Mouse (Mus musculus): ENCODE data around the gene Ms4a4d. TPM values are rescaled to one million over a fixed set of nuclear protein-coding genes. Genes with fewer than 3 reads are reported as not detected.
"Not testable (repeated sequence)": the region's sequence is repeated elsewhere in the genome, so short reads cannot be mapped to it uniquely, and the experiment has no call there.

The Ms4a4d gene
- polyA plus RNA-seq (2012; ENCODE audit: insufficient read depth, insufficient read length, low replicate concordance, missing spikeins), result not detected in 2 replicates

- WGBS, result 19% methylated on average over 7 of the region's 7 CpGs
- Histone ChIP-seq H3K27ac (ENCODE audit: insufficient read depth, low read depth, low read length) (no peak within 1 kb of the TSS), H3K4me1 (ENCODE audit: control insufficient read depth, insufficient read depth, low read length) (no peaks in the 10 kb centered on the region), H3K4me3 (ENCODE audit: insufficient read depth, low read depth, low read length) (no peak within 1 kb of the TSS)
- TF ChIP-seq CTCF (IDR thresholded peaks at IDR 0.05; ENCODE audit: insufficient read depth, low read depth, low read length) (no peak), POLR2A (IDR thresholded peaks at IDR 0.05; ENCODE audit: insufficient read depth, low read depth, low read length) (no peak)
Measured at GRCm38 (mm10) chr19:11536593-11536992, at the start of gene Ms4a4d. Gene Ms4a4d, plus strand, starts transcription at chr19:11536801.

DNA sequence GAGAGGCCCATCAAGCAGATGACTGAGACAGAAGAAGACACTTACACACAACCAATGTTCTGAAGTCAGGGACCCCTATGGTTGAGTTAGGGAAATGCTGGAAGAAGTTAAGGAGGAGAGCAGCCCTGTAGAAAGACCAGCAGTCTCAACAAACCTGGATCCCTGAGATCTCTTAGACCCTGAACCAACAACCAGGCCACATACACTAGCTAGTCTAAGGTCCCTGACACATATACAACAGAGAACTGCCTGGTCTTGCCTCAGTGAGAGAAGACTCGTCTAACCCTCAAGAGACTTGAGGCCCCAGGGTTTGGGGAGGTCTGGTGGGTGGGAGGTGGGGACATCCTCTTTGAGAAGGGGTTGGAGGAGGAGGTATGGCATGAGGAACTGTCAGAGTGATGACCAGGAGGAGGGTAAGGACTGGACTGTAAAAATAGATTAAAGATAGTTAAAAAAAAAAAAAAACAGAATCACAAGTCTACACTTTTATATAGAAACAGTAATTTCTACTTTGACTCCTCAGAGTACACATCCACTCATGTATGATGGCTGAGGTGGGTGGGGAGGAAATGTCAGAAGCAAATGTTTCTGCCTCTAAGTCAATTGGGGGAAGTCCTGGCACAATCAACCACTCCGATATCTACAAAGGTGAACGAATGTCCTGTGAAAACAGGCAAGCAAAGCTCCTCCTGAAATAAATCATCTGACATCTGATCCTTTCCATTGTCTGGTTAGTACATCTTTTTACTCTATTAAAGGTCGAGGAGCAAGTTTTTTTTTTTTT, 45.0 kb upstream of the Ms4a4d start:
- no peaks in the 10 kb centered on the region for H3K4me1 ChIP-seq (ENCODE audit: control insufficient read depth, insufficient read depth, low read length)
- WGBS, result 68% methylated on average over 4 of the region's 4 CpGs
- H3K4me3 ChIP-seq (ENCODE audit: insufficient read depth, low read depth, low read length), result no peak overlapping the region
- H3K27ac ChIP-seq (ENCODE audit: insufficient read depth, low read depth, low read length), result no peak overlapping the region
- no peak for TF ChIP-seq POLR2A (IDR thresholded peaks at IDR 0.05; ENCODE audit: insufficient read depth, low read depth, low read length)
- TF ChIP-seq CTCF (IDR thresholded peaks at IDR 0.05; ENCODE audit: insufficient read depth, low read depth, low read length), result no peak

- TF ChIP-seq CTCF (IDR thresholded peaks at IDR 0.05; ENCODE audit: insufficient read depth, low read depth, low read length), result no peak
- 70% methylated on average over 1 of the region's 1 CpGs for WGBS
- Histone ChIP-seq H3K27ac (ENCODE audit: insufficient read depth, low read depth, low read length) (no peak overlapping the region), H3K4me1 (ENCODE audit: control insufficient read depth, insufficient read depth, low read length) (no peaks in the 10 kb centered on the region), H3K4me3 (ENCODE audit: insufficient read depth, low read depth, low read length) (no peak overlapping the region)
Measured at GRCm38 (mm10) chr19:11492671-11493070, 43.9 kb upstream of the Ms4a4d start.

GRCm38 (mm10) chr19:11494519-11494918, 42.1 kb upstream of the Ms4a4d start:
- Histone ChIP-seq H3K4me3 (ENCODE audit: insufficient read depth, low read depth, low read length) (no peak overlapping the region), H3K27ac (ENCODE audit: insufficient read depth, low read depth, low read length) (no peak overlapping the region), H3K4me1 (ENCODE audit: control insufficient read depth, insufficient read depth, low read length) (no peaks in the 10 kb centered on the region)
- 81% methylated on average over 3 of the region's 3 CpGs for WGBS
- TF ChIP-seq POLR2A (IDR thresholded peaks at IDR 0.05; ENCODE audit: insufficient read depth, low read depth, low read length) (no peak), CTCF (IDR thresholded peaks at IDR 0.05; ENCODE audit: insufficient read depth, low read depth, low read length) (no peak)

GRCm38 (mm10) chr19:11496361-11496760, 40.2 kb upstream of the Ms4a4d start:
- Histone ChIP-seq H3K27ac (ENCODE audit: insufficient read depth, low read depth, low read length) (no peak overlapping the region), H3K4me1 (ENCODE audit: control insufficient read depth, insufficient read depth, low read length) (no peaks in the 10 kb centered on the region), H3K4me3 (ENCODE audit: insufficient read depth, low read depth, low read length) (no peak overlapping the region)
- WGBS, result 85% methylated on average over 6 of the region's 6 CpGs
- TF ChIP-seq POLR2A (IDR thresholded peaks at IDR 0.05; ENCODE audit: insufficient read depth, low read depth, low read length) (no peak), CTCF (IDR thresholded peaks at IDR 0.05; ENCODE audit: insufficient read depth, low read depth, low read length) (no peak)

GRCm38 (mm10) chr19:11497300-11497699, 39.3 kb upstream of the Ms4a4d start:
- H3K4me1 ChIP-seq (ENCODE audit: control insufficient read depth, insufficient read depth, low read length); H3K27ac ChIP-seq (ENCODE audit: insufficient read depth, low read depth, low read length); H3K4me3 ChIP-seq (ENCODE audit: insufficient read depth, low read depth, low read length): not testable (repeated sequence)
- WGBS, result 84% methylated on average over 1 of the region's 1 CpGs

DNA sequence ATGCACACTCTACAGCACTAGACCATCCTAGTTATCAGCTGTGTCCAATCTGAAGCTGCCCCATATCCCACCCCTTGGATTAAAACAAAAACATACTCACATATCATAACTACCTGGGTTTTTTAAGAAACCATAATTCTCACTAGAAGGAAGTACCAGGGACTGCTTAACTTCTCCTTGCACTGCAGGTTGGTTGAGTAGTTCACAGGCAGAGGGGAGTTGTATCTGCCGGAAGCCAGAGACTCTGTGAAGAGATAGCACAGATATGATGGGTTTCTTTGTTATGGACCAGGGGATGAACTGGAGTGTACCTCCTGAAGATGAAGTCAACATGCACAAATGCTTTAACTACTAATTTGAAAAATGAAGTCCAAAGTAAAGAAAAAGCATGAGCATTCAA, 35.8 kb upstream of the Ms4a4d start:
- Histone ChIP-seq H3K4me1 (ENCODE audit: control insufficient read depth, insufficient read depth, low read length) (no peaks in the 10 kb centered on the region), H3K27ac (ENCODE audit: insufficient read depth, low read depth, low read length) (no peak overlapping the region), H3K4me3 (ENCODE audit: insufficient read depth, low read depth, low read length) (no peak overlapping the region)
- 92% methylated on average over 1 of the region's 1 CpGs for WGBS
- TF ChIP-seq POLR2A (IDR thresholded peaks at IDR 0.05; ENCODE audit: insufficient read depth, low read depth, low read length) (no peak), CTCF (IDR thresholded peaks at IDR 0.05; ENCODE audit: insufficient read depth, low read depth, low read length) (no peak)

- TF ChIP-seq CTCF (IDR thresholded peaks at IDR 0.05; ENCODE audit: insufficient read depth, low read depth, low read length) (no peak), POLR2A (IDR thresholded peaks at IDR 0.05; ENCODE audit: insufficient read depth, low read depth, low read length) (no peak)
- Histone ChIP-seq H3K27ac (ENCODE audit: insufficient read depth, low read depth, low read length) (no peak overlapping the region), H3K4me1 (ENCODE audit: control insufficient read depth, insufficient read depth, low read length) (no peaks in the 10 kb centered on the region), H3K4me3 (ENCODE audit: insufficient read depth, low read depth, low read length) (no peak overlapping the region)
- WGBS, result 94% methylated on average over 4 of the region's 4 CpGs
Measured at GRCm38 (mm10) chr19:11501326-11501725, 35.3 kb upstream of the Ms4a4d start.

DNA sequence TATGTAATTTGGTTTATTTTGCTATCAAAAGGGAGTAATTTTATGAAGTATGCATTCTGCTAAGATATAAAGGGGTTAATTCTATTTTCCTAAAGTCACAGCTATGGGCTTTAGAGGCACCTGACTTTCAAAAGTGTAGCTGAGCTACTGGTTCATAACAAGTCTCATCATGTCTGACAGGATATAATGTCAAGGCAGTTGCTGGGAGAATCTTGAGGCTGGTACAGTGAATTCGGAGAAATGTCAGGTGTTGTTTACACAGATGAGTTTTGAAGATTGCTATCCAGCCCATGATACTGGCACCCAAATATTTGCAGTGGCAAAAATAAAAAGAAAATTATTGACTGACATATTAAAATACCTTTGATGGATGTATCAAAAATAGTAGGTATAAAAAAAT, 31.7 kb upstream of the Ms4a4d start:
- H3K27ac ChIP-seq (ENCODE audit: insufficient read depth, low read depth, low read length), result no peak overlapping the region
- TF ChIP-seq CTCF (IDR thresholded peaks at IDR 0.05; ENCODE audit: insufficient read depth, low read depth, low read length) (no peak), POLR2A (IDR thresholded peaks at IDR 0.05; ENCODE audit: insufficient read depth, low read depth, low read length) (no peak)
- H3K4me1 ChIP-seq (ENCODE audit: control insufficient read depth, insufficient read depth, low read length), result no peaks in the 10 kb centered on the region
- WGBS, result 88% methylated on average over 1 of the region's 1 CpGs
- no peak overlapping the region for H3K4me3 ChIP-seq (ENCODE audit: insufficient read depth, low read depth, low read length)

- TF ChIP-seq POLR2A (IDR thresholded peaks at IDR 0.05; ENCODE audit: insufficient read depth, low read depth, low read length) (no peak), CTCF (IDR thresholded peaks at IDR 0.05; ENCODE audit: insufficient read depth, low read depth, low read length) (no peak)
- Histone ChIP-seq H3K27ac (ENCODE audit: insufficient read depth, low read depth, low read length) (no peak overlapping the region), H3K4me1 (ENCODE audit: control insufficient read depth, insufficient read depth, low read length) (no peaks in the 10 kb centered on the region), H3K4me3 (ENCODE audit: insufficient read depth, low read depth, low read length) (no peak overlapping the region)
- 66% methylated on average over 1 of the region's 1 CpGs for WGBS
Measured at GRCm38 (mm10) chr19:11513458-11513857, 23.1 kb upstream of the Ms4a4d start.
